ENCODE assay signal across 21 mouse cellular contexts in the genomic region with DNA sequence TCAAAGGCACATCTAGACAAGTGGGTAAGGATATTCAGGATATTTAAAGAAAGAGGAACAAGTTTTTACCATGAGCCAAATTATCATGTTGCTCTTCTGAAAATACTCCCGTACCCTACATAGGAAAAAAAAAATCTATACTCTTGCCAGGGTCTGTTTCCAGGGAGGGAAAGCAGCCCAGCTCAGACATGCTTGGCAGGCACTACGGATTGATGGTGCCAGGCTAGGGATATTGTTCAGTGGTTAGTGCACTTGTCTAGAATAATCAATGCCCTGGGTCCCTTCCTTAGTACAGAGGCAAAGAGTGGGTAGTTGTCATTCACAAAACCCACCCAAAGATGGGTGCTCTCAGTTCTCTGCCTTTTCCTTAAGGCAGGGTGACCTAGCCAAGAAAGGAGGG.
DNase-seq lines count a peak whose midpoint lies in the region; ATAC-seq lines count a peak whose summit lies in the region.
"Had no signal": no experiment of that assay in that cellular context is flagged by ENCODE, and none has a peak within 500 bp of the region (broad histone marks: within the 10 kb centered on the region; RNA-seq: fewer than 3 reads in every experiment).

No protein-coding gene starts in this region.

- no peak overlapping the region for H3K9ac ChIP-seq in forebrain, embryonic 15.5 days (replicated peaks)
- no peak overlapping the region for H3K9ac ChIP-seq in forebrain, embryonic 12.5 days
- no peak overlapping the region for H3K9ac ChIP-seq in hindbrain, embryonic 16.5 days (ENCODE audit: low read depth, low read length)
- no peak overlapping the region for H3K9ac ChIP-seq in hindbrain, embryonic 14.5 days
- H3K9ac ChIP-seq: heart, embryonic 15.5 days; hindbrain, embryonic 15.5 days; intestine, embryonic 15.5 days had no signal

- H3K27ac ChIP-seq in forebrain, embryonic 15.5 days (replicated peaks) = 0 out of 2 replicates have a peak overlapping the region, but pooled peaks have one; percentile 38
- H3K27ac ChIP-seq in forebrain, embryonic 12.5 days = no peak overlapping the region
- H3K27ac ChIP-seq in hindbrain, embryonic 16.5 days (ENCODE audit: low read depth, low read length) = no peak overlapping the region
- H3K27ac ChIP-seq in hindbrain, embryonic 14.5 days = no peak overlapping the region
- H3K27ac ChIP-seq in embryonic facial prominence, embryonic 10.5 days (replicated peaks) = no peak overlapping the region
- H3K27ac ChIP-seq: heart, embryonic 15.5 days; hindbrain, embryonic 15.5 days; intestine, embryonic 15.5 days had no signal

- 48% methylated on average over 2 of the region's 2 CpGs for WGBS in forebrain, embryonic 15.5 days
- 86% methylated on average over 2 of the region's 2 CpGs for WGBS in forebrain, embryonic 12.5 days
- WGBS in hindbrain, embryonic 16.5 days = 51% methylated on average over 2 of the region's 2 CpGs
- 58% methylated on average over 2 of the region's 2 CpGs for WGBS in hindbrain, embryonic 14.5 days
- WGBS in embryonic facial prominence, embryonic 10.5 days = 89% methylated on average over 2 of the region's 2 CpGs

- ATAC-seq in forebrain, embryonic 15.5 days (replicated peaks) = no peak
- ATAC-seq in forebrain, embryonic 12.5 days (ENCODE audit: low FRiP score) = no peak
- ATAC-seq in hindbrain, embryonic 16.5 days = 0 out of 2 replicates have a peak, but pooled peaks have one; percentile 34
- ATAC-seq in hindbrain, embryonic 14.5 days (ENCODE audit: low FRiP score) = no peak
- 0 out of 2 replicates have a peak, but pooled peaks have one; percentile 25 for ATAC-seq in common myeloid progenitor, adult 5-6 weeks (replicated peaks; ENCODE audit: low read depth, poor library complexity, severe bottlenecking)
- ATAC-seq: activated CD4-positive, CD25-positive, alpha-beta regulatory T cell, adult 4 months; intestine, embryonic 15.5 days; Patski had no signal

- H3K4me1 ChIP-seq in forebrain, embryonic 15.5 days = peaks cover 38% of the 10 kb centered on the region
- peaks cover 33% of the 10 kb centered on the region for H3K4me1 ChIP-seq in forebrain, embryonic 12.5 days
- H3K4me1 ChIP-seq in hindbrain, embryonic 16.5 days (ENCODE audit: control insufficient read depth, insufficient read depth, low read depth, low read length) = peaks cover 10% of the 10 kb centered on the region
- 0 out of 2 replicates have a peak, but pooled peaks cover 10% of the 10 kb centered on the region for H3K4me1 ChIP-seq in hindbrain, embryonic 14.5 days (replicated peaks; ENCODE audit: control insufficient read depth, insufficient read depth, low read length)
- peaks cover 30% of the 10 kb centered on the region for H3K4me1 ChIP-seq in embryonic facial prominence, embryonic 10.5 days
- H3K4me1 ChIP-seq: heart, embryonic 15.5 days; intestine, embryonic 15.5 days had no signal

- no peaks in the 10 kb centered on the region for H3K9me3 ChIP-seq in forebrain, embryonic 15.5 days
- H3K9me3 ChIP-seq in forebrain, embryonic 12.5 days = no peaks in the 10 kb centered on the region
- H3K9me3 ChIP-seq in hindbrain, embryonic 16.5 days (ENCODE audit: control insufficient read depth, low read length) = no peaks in the 10 kb centered on the region
- no peaks in the 10 kb centered on the region for H3K9me3 ChIP-seq in hindbrain, embryonic 14.5 days (ENCODE audit: control insufficient read depth, low read length)
- H3K9me3 ChIP-seq in embryonic facial prominence, embryonic 10.5 days = no peaks in the 10 kb centered on the region
- H3K9me3 ChIP-seq: heart, embryonic 15.5 days; hindbrain, embryonic 15.5 days; intestine, embryonic 15.5 days had no signal

- H3K4me3 ChIP-seq in forebrain, embryonic 15.5 days = no peak overlapping the region
- no peak overlapping the region for H3K4me3 ChIP-seq in forebrain, embryonic 12.5 days (replicated peaks)
- H3K4me3 ChIP-seq in hindbrain, embryonic 16.5 days (ENCODE audit: low read length) = no peak overlapping the region
- no peak overlapping the region for H3K4me3 ChIP-seq in hindbrain, embryonic 14.5 days (replicated peaks; ENCODE audit: low read length)
- H3K4me3 ChIP-seq in embryonic facial prominence, embryonic 10.5 days = no peak overlapping the region
- H3K4me3 ChIP-seq: heart, embryonic 15.5 days; hindbrain, embryonic 15.5 days; intestine, embryonic 15.5 days had no signal

- no peak for DNase-seq in hindbrain, embryonic 14.5 days (ENCODE audit: low spot score)
- DNase-seq in right cerebral cortex, postnatal 10 days (ENCODE audit: low spot score in 2 of 2) = peak; percentile 61 to 74
- DNase-seq in right cerebral cortex, adult 2 months (ENCODE audit: low spot score in 2 of 2) = no peak
- DNase-seq in embryonic facial prominence, embryonic 10.5 days (ENCODE audit: low spot score) = no peak
- DNase-seq: adrenal gland, postnatal 14 days; cerebellum, postnatal 25 days; gastrocnemius, postnatal 36 days; heart, adult 18-20 months; heart, postnatal 14 days; kidney, adult 18-20 months had no signal

- no peaks in the 10 kb centered on the region for H3K36me3 ChIP-seq in forebrain, embryonic 15.5 days
- H3K36me3 ChIP-seq in forebrain, embryonic 12.5 days (replicated peaks) = no peaks in the 10 kb centered on the region
- H3K36me3 ChIP-seq in hindbrain, embryonic 16.5 days (ENCODE audit: control insufficient read depth, insufficient read depth, low read length) = no peaks in the 10 kb centered on the region
- no peaks in the 10 kb centered on the region for H3K36me3 ChIP-seq in hindbrain, embryonic 14.5 days (replicated peaks; ENCODE audit: control insufficient read depth, insufficient read depth)
- no peaks in the 10 kb centered on the region for H3K36me3 ChIP-seq in embryonic facial prominence, embryonic 10.5 days (replicated peaks)
- H3K36me3 ChIP-seq: heart, embryonic 15.5 days; hindbrain, embryonic 15.5 days; intestine, embryonic 15.5 days had no signal

- no peak overlapping the region for H3K4me2 ChIP-seq in forebrain, embryonic 15.5 days (replicated peaks)
- H3K4me2 ChIP-seq in forebrain, embryonic 12.5 days = no peak overlapping the region
- no peak overlapping the region for H3K4me2 ChIP-seq in hindbrain, embryonic 16.5 days (ENCODE audit: low read length)
- no peak overlapping the region for H3K4me2 ChIP-seq in hindbrain, embryonic 14.5 days (replicated peaks)
- H3K4me2 ChIP-seq: heart, embryonic 11.5 days; heart, embryonic 15.5 days; hindbrain, embryonic 15.5 days; intestine, embryonic 15.5 days had no signal

- no peaks in the 10 kb centered on the region for H3K27me3 ChIP-seq in forebrain, embryonic 15.5 days
- H3K27me3 ChIP-seq in forebrain, embryonic 12.5 days = no peaks in the 10 kb centered on the region
- H3K27me3 ChIP-seq in hindbrain, embryonic 16.5 days (replicated peaks; ENCODE audit: control insufficient read depth, insufficient read depth, low read length) = no peaks in the 10 kb centered on the region
- H3K27me3 ChIP-seq in hindbrain, embryonic 14.5 days (ENCODE audit: control insufficient read depth, insufficient read depth, low read length) = no peaks in the 10 kb centered on the region
- no peaks in the 10 kb centered on the region for H3K27me3 ChIP-seq in embryonic facial prominence, embryonic 10.5 days (replicated peaks; ENCODE audit: low read depth, poor library complexity, severe bottlenecking)
- H3K27me3 ChIP-seq: CH12.LX; heart, embryonic 15.5 days; hindbrain, embryonic 15.5 days; intestine, embryonic 15.5 days; Patski had no signal

Comparison
In these comparisons a context has a peak if more than half of its experiments do, and no peak if none do; other contexts are left out.
1. ATAC-seq: peak in hindbrain, embryonic 16.5 days (single experiment) and common myeloid progenitor, adult 5-6 weeks (single experiment); none in forebrain, embryonic 15.5 days (single experiment), forebrain, embryonic 12.5 days (single experiment) and hindbrain, embryonic 14.5 days (single experiment).
2. DNase-seq: peak in right cerebral cortex, postnatal 10 days (2 of 2); none in hindbrain, embryonic 14.5 days (single experiment), right cerebral cortex, adult 2 months (0 of 2) and embryonic facial prominence, embryonic 10.5 days (single experiment).